8 mouse cellular contexts compared by ENCODE assay signal in genomic region chr6:49263081-49263846, GRCm38 (mm10). TPM values are rescaled to one million over a fixed set of nuclear protein-coding genes. Genes with fewer than 3 reads are reported as not detected.
DNase-seq lines count a peak whose midpoint lies in the region; ATAC-seq and TF ChIP-seq lines count a peak whose summit lies in the region.

No protein-coding gene starts in this region.

- TF ChIP-seq CTCF in forebrain, postnatal 0 days (IDR thresholded peaks at IDR 0.05; ENCODE audit: low read depth), result no peak

- peak overlapping the region; percentile 99 for H3K4me3 ChIP-seq in forebrain, postnatal 0 days (ENCODE audit: low read depth, low read length)
- peak overlapping the region; percentile 96 for H3K4me3 ChIP-seq in limb, embryonic 14.5 days (replicated peaks; ENCODE audit: low read length)
- H3K4me3 ChIP-seq in midbrain, embryonic 12.5 days, result peak overlapping the region; percentile 99

- H3K27me3 ChIP-seq in forebrain, postnatal 0 days (ENCODE audit: insufficient read depth, low read length), result no peaks in the 10 kb centered on the region
- no peaks in the 10 kb centered on the region for H3K27me3 ChIP-seq in limb, embryonic 14.5 days (ENCODE audit: control insufficient read depth, insufficient read depth, low read length)
- no peaks in the 10 kb centered on the region for H3K27me3 ChIP-seq in midbrain, embryonic 12.5 days

- peak overlapping the region; percentile 97 for H3K9ac ChIP-seq in forebrain, postnatal 0 days
- H3K9ac ChIP-seq in limb, embryonic 14.5 days (ENCODE audit: low read depth, low read length, severe bottlenecking), result peak overlapping the region; percentile 99
- peak overlapping the region; percentile 99 for H3K9ac ChIP-seq in midbrain, embryonic 12.5 days (replicated peaks)

- ATAC-seq in forebrain, postnatal 0 days, result peak; percentile 85
- peak; percentile 73 for ATAC-seq in limb, embryonic 14.5 days (ENCODE audit: low FRiP score, low read depth)
- peak; percentile 78 for ATAC-seq in midbrain, embryonic 12.5 days (ENCODE audit: low FRiP score, low read depth)

- peak overlapping the region; percentile 62 for H3K4me2 ChIP-seq in forebrain, postnatal 0 days (ENCODE audit: low read depth)
- peak overlapping the region; percentile 57 for H3K4me2 ChIP-seq in limb, embryonic 14.5 days (replicated peaks; ENCODE audit: low read depth, low read length, severe bottlenecking)
- peak overlapping the region; percentile 74 for H3K4me2 ChIP-seq in midbrain, embryonic 12.5 days (replicated peaks)

- H3K27ac ChIP-seq in forebrain, postnatal 0 days (ENCODE audit: low read depth, low read length), result peak overlapping the region; percentile 99
- H3K27ac ChIP-seq in limb, embryonic 14.5 days (replicated peaks; ENCODE audit: low read depth, low read length), result peak overlapping the region; percentile 97
- H3K27ac ChIP-seq in midbrain, embryonic 12.5 days (replicated peaks), result peak overlapping the region; percentile 98

- DNase-seq in cerebellum, adult 18-20 months, result peak; percentile 53 to 66
- DNase-seq in cerebellum, adult 8-10 months, result no peak
- peak; percentile 27 for DNase-seq in c-Kit-positive CD71-positive TER-119-negative erythroid progenitor cells, embryonic 14.5 days (ENCODE audit: low read depth)
- peak; percentile 63 for DNase-seq in forebrain, postnatal 0 days
- DNase-seq in induced T-regulatory cell, adult 2 months (ENCODE audit: low read depth), result peak; percentile 79
- peak; percentile 11 for DNase-seq in limb, embryonic 14.5 days (ENCODE audit: low spot score)
- DNase-seq in skeletal muscle tissue, adult 2 months (ENCODE audit: low read depth, low spot score), result peak; percentile 13

- no peak for TF ChIP-seq POLR2A in limb, embryonic 14.5 days (IDR thresholded peaks at IDR 0.05; ENCODE audit: borderline replicate concordance, extremely low read depth, insufficient read depth, insufficient read length)

- H3K4me1 ChIP-seq in forebrain, postnatal 0 days (ENCODE audit: insufficient read depth), result peaks cover 9% of the 10 kb centered on the region
- peaks cover 16% of the 10 kb centered on the region for H3K4me1 ChIP-seq in limb, embryonic 14.5 days (ENCODE audit: control insufficient read depth, insufficient read depth, low read length)
- H3K4me1 ChIP-seq in midbrain, embryonic 12.5 days, result peaks cover 25% of the 10 kb centered on the region

- H3K9me3 ChIP-seq in forebrain, postnatal 0 days (ENCODE audit: low read length), result no peaks in the 10 kb centered on the region
- no peaks in the 10 kb centered on the region for H3K9me3 ChIP-seq in limb, embryonic 14.5 days (ENCODE audit: control insufficient read depth, low read length)
- H3K9me3 ChIP-seq in midbrain, embryonic 12.5 days, result no peaks in the 10 kb centered on the region

- no peaks in the 10 kb centered on the region for H3K36me3 ChIP-seq in forebrain, postnatal 0 days (ENCODE audit: insufficient read depth)
- no peaks in the 10 kb centered on the region for H3K36me3 ChIP-seq in limb, embryonic 14.5 days (ENCODE audit: control insufficient read depth, insufficient read depth, low read length)
- no peaks in the 10 kb centered on the region for H3K36me3 ChIP-seq in midbrain, embryonic 12.5 days

- WGBS in forebrain, postnatal 0 days, result under 1% methylated on average over 71 of the region's 71 CpGs
- 3% methylated on average over 62 of the region's 71 CpGs for WGBS in limb, embryonic 14.5 days
- WGBS in midbrain, embryonic 12.5 days, result under 1% methylated on average over 71 of the region's 71 CpGs

RNA-seq across cellular contexts. Expression of gene Tra2a, which starts 0.6 kb away (rescaled TPM):
- 75.7 and 81.7 TPM in 2 replicates for total RNA-seq in forebrain, postnatal 0 days (2014; rRNA removed)
- polyA plus RNA-seq in forebrain, postnatal 0 days (2015; fragmentation: Nextera tagmentation; extraction: Ambion mirVana), result 43.5 and 45.9 TPM in 2 replicates
- 190 and 210 TPM in 2 replicates for polyA plus RNA-seq in limb, embryonic 14.5 days (2012; rRNA removed)
- polyA plus RNA-seq in limb, embryonic 14.5 days (2014; fragmentation: Nextera tagmentation; extraction: Ambion mirVana), result 43.3 and 50.9 TPM in 2 replicates
- polyA plus RNA-seq in midbrain, embryonic 12.5 days (2016; fragmentation: Nextera tagmentation; extraction: Ambion mirVana), result 160 and 162 TPM in 2 replicates

RNA-seq across cellular contexts. Expression of gene Igf2bp3, which starts 48.5 kb away (rescaled TPM):
- total RNA-seq in forebrain, postnatal 0 days (2014; rRNA removed), result 9.1 and 12.8 TPM in 2 replicates
- polyA plus RNA-seq in forebrain, postnatal 0 days (2015; fragmentation: Nextera tagmentation; extraction: Ambion mirVana), result 12.3 and 13.5 TPM in 2 replicates
- 28.4 and 34.6 TPM in 2 replicates for polyA plus RNA-seq in limb, embryonic 14.5 days (2012; rRNA removed)
- 60.8 and 71.0 TPM in 2 replicates for polyA plus RNA-seq in limb, embryonic 14.5 days (2014; fragmentation: Nextera tagmentation; extraction: Ambion mirVana)
- polyA plus RNA-seq in midbrain, embryonic 12.5 days (2016; fragmentation: Nextera tagmentation; extraction: Ambion mirVana), result 114 and 122 TPM in 2 replicates

RNA-seq across cellular contexts. Expression of gene Ccdc126, which starts 55.8 kb away (rescaled TPM):
- total RNA-seq in forebrain, postnatal 0 days (2014; rRNA removed), result 6.7 and 11.3 TPM in 2 replicates
- 8.1 and 8.4 TPM in 2 replicates for polyA plus RNA-seq in forebrain, postnatal 0 days (2015; fragmentation: Nextera tagmentation; extraction: Ambion mirVana)
- 5.6 and 7.2 TPM in 2 replicates for polyA plus RNA-seq in limb, embryonic 14.5 days (2012; rRNA removed)
- 11.2 and 12.2 TPM in 2 replicates for polyA plus RNA-seq in limb, embryonic 14.5 days (2014; fragmentation: Nextera tagmentation; extraction: Ambion mirVana)
- polyA plus RNA-seq in midbrain, embryonic 12.5 days (2016; fragmentation: Nextera tagmentation; extraction: Ambion mirVana), result 6.1 and 6.5 TPM in 2 replicates
